Mouse (Mus musculus) midbrain, embryonic 14.5 days (tissue): ENCODE results near the gene Brd1. TPM values are rescaled to one million over a fixed set of nuclear protein-coding genes. Genes with fewer than 3 reads are reported as not detected.

ENCODE experiments used
- ATAC-seq: fragments of 200-750 bp; cut with Nextera tagmentation; 2 replicates; pipeline ENCODE4 v1.8.0; 2017; ENCODE audit warnings: moderate number of reproducible peaks, moderate library complexity; ENCODE audit not compliant: low FRiP score, low TSS enrichment
- DNase-seq: peaks from one replicate; pipeline ENCODE4 v3.0.0-alpha.2; 2015
- H3K27ac ChIP-seq: fragments of 300-500 bp; sonication (generic); replicated peaks from 2 replicates; pipeline ENCODE4 v1.5.1; 2014; ENCODE audit warnings: mild to moderate bottlenecking, low read depth, low read length, moderate library complexity
- H3K27me3 ChIP-seq: fragments of 300-500 bp; sonication (generic); 2 replicates; pipeline ENCODE4 v1.6.1; 2014; ENCODE audit warnings: low read length, control low read depth, mixed read lengths; ENCODE audit not compliant: control insufficient read depth, insufficient read depth
- H3K36me3 ChIP-seq: fragments of 300-500 bp; sonication (generic); 2 replicates; pipeline ENCODE4 v1.6.1; 2014; ENCODE audit warnings: low read length, control low read depth; ENCODE audit not compliant: control insufficient read depth, insufficient read depth
- H3K4me1 ChIP-seq: fragments of 300-500 bp; sonication (generic); 2 replicates; pipeline ENCODE4 v1.6.1; 2014; ENCODE audit warnings: mild to moderate bottlenecking, antibody characterized with exemption, low read length, control low read depth; ENCODE audit not compliant: control insufficient read depth, insufficient read depth
- H3K4me2 ChIP-seq: fragments of 300-500 bp; sonication (generic); 2 replicates; pipeline ENCODE4 v1.6.1; 2014; ENCODE audit warnings: mild to moderate bottlenecking, low read length, moderate library complexity
- H3K4me3 ChIP-seq: fragments of 300-500 bp; sonication (generic); replicated peaks from 2 replicates; pipeline ENCODE4 v1.5.1; 2014; ENCODE audit warnings: low read depth, low read length
- H3K9ac ChIP-seq: fragments of 300-500 bp; sonication (generic); replicated peaks from 2 replicates; pipeline ENCODE4 v1.6.1; 2014; ENCODE audit warnings: mild to moderate bottlenecking, low read length, moderate library complexity
- H3K9me3 ChIP-seq: fragments of 300-500 bp; sonication (generic); 2 replicates; pipeline ENCODE4 v1.6.1; 2016; ENCODE audit warnings: low read length, control low read depth, mixed read lengths; ENCODE audit not compliant: control insufficient read depth
- WGBS: fragments of 180-500 bp; shearing (Covaris S2); extraction: QIAGEN DNeasy Blood & Tissue Kit; methylation state at CpG from one replicate; pipeline ENCODE4 v1.1.7; 2014; 5-methylcytosine and 5-hydroxymethylcytosine counted together
- polyA plus RNA-seq: library from polyadenylated mRNA; unstranded; fragments of >200 nt; fragmentation: Nextera tagmentation; extraction: Ambion mirVana; gene quantifications from 2 replicates; pipeline ENCODE4 v1.2.1, GENCODE M21; 2014

Gene Brd1
- polyA plus RNA-seq, 1 experiment from 2014 or later: 30.5 TPM

- no peak overlapping the region for H3K4me2 ChIP-seq
- no peak for ATAC-seq
- no peaks in the 10 kb centered on the region for H3K4me1 ChIP-seq
- H3K9ac ChIP-seq: no peak overlapping the region
- DNase-seq: no peak
- H3K9me3 ChIP-seq: no peaks in the 10 kb centered on the region
- no peak overlapping the region for H3K4me3 ChIP-seq
- H3K27me3 ChIP-seq: no peaks in the 10 kb centered on the region
- no peak overlapping the region for H3K27ac ChIP-seq
- peaks cover 70% of the 10 kb centered on the region for H3K36me3 ChIP-seq
- WGBS: 86% methylated on average over 10 of the region's 10 CpGs
These were observed 45.9 kb downstream of the Brd1 start for GRCm38 (mm10) chr15:88688120-88688519.

- Histone ChIP-seq H3K4me1 (no peaks in the 10 kb centered on the region), H3K9ac (no peak overlapping the region), H3K36me3 (peaks cover 62% of the 10 kb centered on the region), H3K4me2 (no peak overlapping the region), H3K27ac (no peak overlapping the region), H3K4me3 (no peak overlapping the region), H3K27me3 (no peaks in the 10 kb centered on the region), H3K9me3 (no peaks in the 10 kb centered on the region)
- ATAC-seq: no peak
- DNase-seq: no peak
- 90% methylated on average over 5 of the region's 5 CpGs for WGBS
These were observed 47.3 kb downstream of the Brd1 start for GRCm38 (mm10) chr15:88686725-88687124.

GRCm38 (mm10) chr15:88684039-88684438, 50.0 kb downstream of the Brd1 start:
- H3K36me3 ChIP-seq: peaks cover 36% of the 10 kb centered on the region
- no peak for DNase-seq
- ATAC-seq: no peak
- no peak overlapping the region for H3K27ac ChIP-seq
- 97% methylated on average over 6 of the region's 6 CpGs for WGBS
- H3K9me3 ChIP-seq: no peaks in the 10 kb centered on the region
- H3K4me3 ChIP-seq: no peak overlapping the region
- H3K27me3 ChIP-seq: no peaks in the 10 kb centered on the region
- H3K4me2 ChIP-seq: no peak overlapping the region
- no peaks in the 10 kb centered on the region for H3K4me1 ChIP-seq
- H3K9ac ChIP-seq: no peak overlapping the region

GRCm38 (mm10) chr15:88680931-88681330, 53.1 kb downstream of the Brd1 start:
- H3K4me1 ChIP-seq: no peaks in the 10 kb centered on the region
- H3K27ac ChIP-seq: no peak overlapping the region
- 76% methylated on average over 5 of the region's 5 CpGs for WGBS
- H3K27me3 ChIP-seq: no peaks in the 10 kb centered on the region
- H3K4me2 ChIP-seq: no peak overlapping the region
- DNase-seq: no peak
- H3K36me3 ChIP-seq: peaks cover 6% of the 10 kb centered on the region; the same call in 1 of the 2 replicates
- H3K9me3 ChIP-seq: no peaks in the 10 kb centered on the region
- no peak overlapping the region for H3K9ac ChIP-seq
- no peak for ATAC-seq
- no peak overlapping the region for H3K4me3 ChIP-seq

GRCm38 (mm10) chr15:88677568-88677967, 56.5 kb downstream of the Brd1 start:
- H3K36me3 ChIP-seq: no peaks in the 10 kb centered on the region
- no peaks in the 10 kb centered on the region for H3K9me3 ChIP-seq
- no peaks in the 10 kb centered on the region for H3K27me3 ChIP-seq
- ATAC-seq: no peak
- no peak for DNase-seq
- 93% methylated on average over 5 of the region's 5 CpGs for WGBS
- no peaks in the 10 kb centered on the region for H3K4me1 ChIP-seq
- H3K4me3 ChIP-seq: no peak overlapping the region
- H3K27ac ChIP-seq: no peak overlapping the region
- no peak overlapping the region for H3K4me2 ChIP-seq
- H3K9ac ChIP-seq: no peak overlapping the region

- no peaks in the 10 kb centered on the region for H3K27me3 ChIP-seq
- H3K36me3 ChIP-seq: no peaks in the 10 kb centered on the region
- no peak overlapping the region for H3K4me2 ChIP-seq
- no peak overlapping the region for H3K4me3 ChIP-seq
- H3K4me1 ChIP-seq: no peaks in the 10 kb centered on the region
- H3K9me3 ChIP-seq: no peaks in the 10 kb centered on the region
- no peak for ATAC-seq
- H3K27ac ChIP-seq: no peak overlapping the region
- H3K9ac ChIP-seq: no peak overlapping the region
- DNase-seq: no peak
- 73% methylated on average over 5 of the region's 5 CpGs for WGBS
These were observed 58.0 kb downstream of the Brd1 start for GRCm38 (mm10) chr15:88675998-88676397.

DNA sequence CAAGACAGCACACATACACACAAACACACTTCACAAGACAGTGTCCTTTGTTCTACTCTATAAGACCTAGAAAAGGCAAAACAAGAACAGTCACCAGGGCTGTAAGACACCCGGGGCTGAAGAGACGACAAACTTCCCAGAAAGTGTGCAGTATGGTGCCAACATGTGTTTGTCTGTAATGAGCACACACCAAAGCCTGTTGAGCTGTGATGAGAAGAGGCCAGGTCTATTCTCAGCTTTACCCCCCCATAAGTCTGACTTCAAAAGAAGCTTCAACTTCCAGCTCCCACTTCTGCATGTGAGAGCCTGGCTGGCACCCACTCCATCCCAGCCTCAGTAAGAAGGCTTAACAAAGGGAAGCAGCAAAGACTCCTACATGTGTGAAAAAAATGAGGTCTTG, 65.3 kb downstream of the Brd1 start:
- Histone ChIP-seq H3K27me3 (no peaks in the 10 kb centered on the region), H3K4me1 (no peaks in the 10 kb centered on the region), H3K36me3 (no peaks in the 10 kb centered on the region), H3K4me2 (no peak overlapping the region), H3K9me3 (no peaks in the 10 kb centered on the region), H3K27ac (no peak overlapping the region), H3K4me3 (no peak overlapping the region), H3K9ac (no peak overlapping the region)
- DNase-seq (no peak), ATAC-seq (no peak)
- 90% methylated on average over 2 of the region's 2 CpGs for WGBS

DNA sequence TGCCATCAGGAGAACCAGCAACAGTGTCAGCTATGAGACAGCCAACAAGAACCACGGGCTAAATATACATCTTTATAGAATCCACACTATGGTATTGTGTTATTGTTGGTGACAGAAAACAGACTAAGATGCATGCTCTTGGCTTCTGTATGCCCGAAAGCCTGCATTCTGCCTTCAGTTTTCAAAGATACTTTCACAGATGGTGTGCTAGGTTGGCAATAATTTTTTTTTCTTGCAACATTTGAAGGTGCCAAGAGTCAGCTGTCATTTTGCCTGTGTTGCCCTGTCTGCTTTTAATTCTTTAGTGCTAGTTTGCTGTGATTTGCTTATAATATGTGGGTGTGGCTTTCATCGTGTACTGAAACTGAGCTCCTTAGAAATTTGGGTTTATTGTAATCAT, 66.4 kb downstream of the Brd1 start:
- Histone ChIP-seq H3K9me3 (no peaks in the 10 kb centered on the region), H3K27ac (no peak overlapping the region), H3K4me1 (no peaks in the 10 kb centered on the region), H3K36me3 (no peaks in the 10 kb centered on the region), H3K9ac (no peak overlapping the region), H3K4me3 (no peak overlapping the region), H3K27me3 (0 out of 2 replicates have a peak, but pooled peaks cover 8% of the 10 kb centered on the region), H3K4me2 (no peak overlapping the region)
- no peak for ATAC-seq
- DNase-seq: no peak
- 86% methylated on average over 3 of the region's 3 CpGs for whole genome bisulfite sequencing

DNA sequence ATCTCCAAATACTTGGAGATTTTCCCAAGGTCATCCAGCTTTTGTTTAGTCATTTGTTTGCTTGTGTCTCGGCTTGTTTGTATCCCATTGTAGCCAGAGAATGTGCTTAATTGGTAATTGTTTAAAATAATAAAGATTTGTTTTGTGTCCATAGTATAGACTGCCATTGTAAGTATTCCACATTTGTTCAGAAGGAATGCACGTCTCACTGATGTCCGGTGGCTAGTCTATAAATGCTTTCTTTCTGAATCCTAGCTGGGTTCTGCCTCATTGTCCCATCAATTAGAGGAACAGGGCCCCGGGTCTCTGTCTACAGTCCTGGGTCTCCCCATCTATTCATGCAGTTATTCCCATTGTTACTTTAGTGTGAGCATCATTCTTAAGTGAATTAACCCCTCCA, 68.2 kb downstream of the Brd1 start:
- Histone ChIP-seq H3K36me3 (no peaks in the 10 kb centered on the region), H3K9me3 (no peaks in the 10 kb centered on the region), H3K27ac (no peak overlapping the region), H3K4me3 (no peak overlapping the region), H3K4me1 (no peaks in the 10 kb centered on the region), H3K4me2 (no peak overlapping the region), H3K27me3 (0 out of 2 replicates have a peak, but pooled peaks cover 8% of the 10 kb centered on the region), H3K9ac (no peak overlapping the region)
- WGBS: 50% methylated on average over 4 of the region's 4 CpGs
- DNase-seq (no peak), ATAC-seq (no peak)
